Mouse (Mus musculus) CD8-positive naive resting alpha-beta T cell, adult 57 days (primary cell): ENCODE data around the gene Dner. TPM values are rescaled to one million over a fixed set of nuclear protein-coding genes. Genes with fewer than 3 reads are reported as not detected.

Experiments used
- total RNA-seq: library from RNA; stranded (reverse); gene quantifications from one replicate; pipeline ENCODE4 v1.2.4, GENCODE M21; 2023

Dner gene
- total RNA-seq: not detected

GRCm38 (mm10) chr1:84695517-84696411 is at the start of gene Dner:
Gene Dner, minus strand, starts transcription at chr1:84696221.

GRCm38 (mm10) chr1:84363967-84364366 is 332.1 kb downstream of the Dner start, which contains the start of gene Pid1:
Gene Pid1, minus strand, starts transcription at chr1:84364180.

Other genes with a start within 250 kb of the Dner start
- not detected for gene Fbxo36, start 143.6 kb upstream of the Dner start, total RNA-seq
- 305 TPM for gene Trip12, start 144.3 kb upstream of the Dner start, total RNA-seq
- gene Slc16a14, start 238.9 kb upstream of the Dner start, total RNA-seq: 0.15 TPM